Mouse (Mus musculus): Measurements from ENCODE around the gene Cpeb4. TPM values are rescaled to one million over a fixed set of nuclear protein-coding genes. Genes with fewer than 3 reads are reported as not detected.
"Not testable (repeated sequence)": the region's sequence is repeated elsewhere in the genome, so short reads cannot be mapped to it uniquely, and the experiment has no call there.

The Cpeb4 gene
- polyA plus RNA-seq, 1 experiment from 2014 or later: 5.4 TPM

DNA sequence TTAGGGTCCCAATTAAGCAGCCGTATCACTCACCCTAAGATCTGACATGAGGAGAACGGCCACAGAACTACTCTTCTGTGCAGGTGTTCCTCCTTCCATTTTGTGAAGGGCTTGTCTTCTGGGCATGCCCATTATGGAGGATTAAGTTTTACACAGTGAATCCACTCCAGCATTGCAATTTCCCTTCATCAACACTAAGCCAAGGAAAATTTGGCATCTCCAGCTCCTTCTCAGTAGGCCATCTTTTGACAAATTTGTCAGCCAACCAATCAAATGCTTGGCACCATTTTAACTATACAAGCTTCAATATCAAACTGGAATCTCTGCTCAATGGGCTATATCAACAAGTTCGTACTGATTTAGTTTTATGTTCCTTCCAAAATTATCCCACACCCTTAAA lies 34.8 kb upstream of the Cpeb4 start:
- H3K36me3 ChIP-seq: no peaks in the 10 kb centered on the region
- no peak overlapping the region for H3K27ac ChIP-seq
- H3K4me1 ChIP-seq: peaks cover 34% of the 10 kb centered on the region
- WGBS: 87% methylated on average over 3 of the region's 3 CpGs
- no peak for DNase-seq (ENCODE audit: low spot score)
- H3K4me3 ChIP-seq: no peak overlapping the region
- no peaks in the 10 kb centered on the region for H3K27me3 ChIP-seq (ENCODE audit: insufficient read depth, poor library complexity, severe bottlenecking)
- no peaks in the 10 kb centered on the region for H3K9me3 ChIP-seq

DNA sequence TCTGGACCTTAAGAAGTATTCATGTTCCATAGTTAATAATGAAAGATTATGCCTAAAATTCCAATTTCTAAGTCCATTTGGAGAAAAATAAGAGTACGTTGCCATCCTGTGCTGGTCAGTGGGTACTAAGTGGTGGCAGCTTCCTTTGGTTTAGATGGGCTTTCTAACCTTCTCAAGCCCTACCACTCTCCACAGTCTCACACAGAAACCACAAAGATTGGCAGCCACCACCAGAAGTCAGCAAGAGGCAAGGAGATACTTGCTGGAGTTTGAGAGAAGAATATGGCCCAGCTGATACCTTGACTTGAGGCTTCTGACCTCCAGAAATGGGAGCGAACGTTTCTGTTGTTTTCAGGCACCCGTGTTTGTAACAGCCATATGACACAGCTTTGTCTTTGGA lies 34.3 kb upstream of the Cpeb4 start:
- H3K27ac ChIP-seq: no peak overlapping the region
- H3K27me3 ChIP-seq (ENCODE audit: insufficient read depth, poor library complexity, severe bottlenecking): no peaks in the 10 kb centered on the region
- no peaks in the 10 kb centered on the region for H3K36me3 ChIP-seq
- peaks cover 29% of the 10 kb centered on the region for H3K4me1 ChIP-seq
- H3K9me3 ChIP-seq: no peaks in the 10 kb centered on the region
- 95% methylated on average over 4 of the region's 4 CpGs for WGBS
- no peak for DNase-seq (ENCODE audit: low spot score)
- no peak overlapping the region for H3K4me3 ChIP-seq

DNA sequence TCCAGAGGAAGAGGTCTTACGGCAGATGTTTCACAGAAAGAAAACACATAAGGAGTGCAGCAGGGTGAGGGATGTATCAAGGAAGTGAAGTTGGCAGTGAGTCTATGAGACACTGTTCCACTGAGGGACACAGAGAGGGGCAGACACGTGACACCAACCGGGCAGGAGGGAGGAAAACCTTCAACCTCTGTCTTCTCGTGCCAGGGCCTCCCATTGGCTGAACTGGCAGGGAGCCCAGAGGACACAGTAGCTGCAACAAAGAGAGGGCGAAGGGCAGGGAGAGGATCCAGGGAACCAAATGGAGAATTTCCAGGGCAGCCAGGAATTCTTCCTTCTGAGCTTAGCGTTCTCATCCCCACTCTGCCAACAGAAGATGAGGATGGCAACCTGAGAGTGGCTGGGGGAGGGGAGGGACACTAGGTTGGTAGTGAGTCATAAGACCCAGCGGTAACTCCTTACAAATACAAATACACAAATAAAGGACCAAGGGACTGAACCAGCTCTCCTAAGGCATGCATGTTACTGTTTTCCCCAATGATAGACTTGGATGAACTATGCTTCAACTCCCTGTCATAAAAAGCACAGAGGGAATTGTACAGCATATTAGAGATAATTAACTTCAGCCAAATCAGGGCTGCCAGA lies 33.4 kb upstream of the Cpeb4 start:
- H3K4me3 ChIP-seq: no peak overlapping the region
- no peaks in the 10 kb centered on the region for H3K9me3 ChIP-seq
- H3K36me3 ChIP-seq: no peaks in the 10 kb centered on the region
- 55% methylated on average over 7 of the region's 7 CpGs for WGBS
- no peak for DNase-seq (ENCODE audit: low spot score)
- peak overlapping the region; percentile 63 for H3K27ac ChIP-seq
- no peaks in the 10 kb centered on the region for H3K27me3 ChIP-seq (ENCODE audit: insufficient read depth, poor library complexity, severe bottlenecking)
- peaks cover 29% of the 10 kb centered on the region for H3K4me1 ChIP-seq

DNA sequence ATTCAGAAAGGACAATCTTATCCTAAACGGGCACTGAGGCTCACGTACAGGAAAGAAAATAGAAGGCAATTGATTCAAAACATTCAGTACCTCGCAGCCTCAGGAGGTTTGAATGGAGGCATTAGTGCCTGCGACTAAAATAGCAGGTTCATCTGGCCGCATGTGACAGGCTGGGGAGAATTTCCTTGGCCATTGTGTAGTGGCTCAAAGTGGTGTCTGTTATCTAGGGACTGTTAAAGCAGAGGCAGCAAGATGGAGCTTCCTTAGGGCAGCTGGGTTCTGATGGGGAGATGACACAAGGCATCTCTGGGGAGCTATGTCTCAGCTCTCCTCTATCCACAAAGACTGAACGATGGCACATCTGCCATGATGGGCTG lies 32.9 kb upstream of the Cpeb4 start:
- H3K27me3 ChIP-seq (ENCODE audit: insufficient read depth, poor library complexity, severe bottlenecking): no peaks in the 10 kb centered on the region
- H3K9me3 ChIP-seq: no peaks in the 10 kb centered on the region
- WGBS: 35% methylated on average over 6 of the region's 6 CpGs
- no peaks in the 10 kb centered on the region for H3K36me3 ChIP-seq
- peak overlapping the region; percentile 63; the same call in 1 of the 2 replicates for H3K27ac ChIP-seq
- H3K4me1 ChIP-seq: peaks cover 30% of the 10 kb centered on the region
- H3K4me3 ChIP-seq: no peak overlapping the region
- no peak for DNase-seq (ENCODE audit: low spot score)

DNA sequence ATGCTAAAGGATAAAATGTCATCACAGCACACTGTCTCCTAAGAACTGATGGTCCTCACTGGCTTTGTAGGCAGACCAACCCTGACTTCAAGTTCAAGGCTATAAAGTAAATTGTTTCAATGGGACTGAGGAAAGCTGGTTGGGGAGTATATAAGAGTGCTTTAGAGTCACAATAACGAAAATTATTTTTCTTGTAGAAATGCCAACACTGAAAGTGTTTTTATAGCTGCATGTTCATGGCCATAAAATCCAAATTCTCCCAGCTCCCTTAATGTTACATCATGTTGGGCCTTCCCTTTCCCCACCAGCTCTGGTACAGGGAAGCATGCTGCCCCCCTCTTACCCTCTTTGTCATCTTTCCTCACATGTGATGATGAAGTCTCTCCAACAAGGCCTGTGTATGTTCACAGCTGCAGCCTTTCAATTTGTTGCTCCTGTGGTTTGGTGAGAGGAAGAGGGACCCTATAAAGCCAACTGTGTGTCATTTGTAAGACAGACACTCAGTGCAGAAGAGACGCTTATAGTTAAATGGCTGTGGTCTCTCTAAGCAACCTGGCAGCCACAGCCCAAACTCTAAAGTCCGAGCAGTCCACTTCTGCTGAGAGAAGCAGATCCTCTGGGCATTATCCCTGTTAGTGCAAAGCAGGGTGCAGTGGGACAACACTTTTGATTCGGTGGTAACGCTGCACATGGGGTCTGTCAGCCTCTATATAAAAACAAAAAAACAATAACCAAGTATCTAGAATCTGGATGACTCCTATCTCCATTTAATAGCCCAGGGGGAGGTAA lies 29.6 kb upstream of the Cpeb4 start:
- 88% methylated on average over 5 of the region's 5 CpGs for WGBS
- Histone ChIP-seq H3K4me1 (peaks cover 35% of the 10 kb centered on the region), H3K9me3 (no peaks in the 10 kb centered on the region), H3K27ac (peak overlapping the region; percentile 79; the same call in 1 of the 2 replicates), H3K36me3 (no peaks in the 10 kb centered on the region), H3K4me3 (no peak overlapping the region), H3K27me3 (ENCODE audit: insufficient read depth, poor library complexity, severe bottlenecking) (no peaks in the 10 kb centered on the region)
- DNase-seq (ENCODE audit: low spot score): no peak

DNA sequence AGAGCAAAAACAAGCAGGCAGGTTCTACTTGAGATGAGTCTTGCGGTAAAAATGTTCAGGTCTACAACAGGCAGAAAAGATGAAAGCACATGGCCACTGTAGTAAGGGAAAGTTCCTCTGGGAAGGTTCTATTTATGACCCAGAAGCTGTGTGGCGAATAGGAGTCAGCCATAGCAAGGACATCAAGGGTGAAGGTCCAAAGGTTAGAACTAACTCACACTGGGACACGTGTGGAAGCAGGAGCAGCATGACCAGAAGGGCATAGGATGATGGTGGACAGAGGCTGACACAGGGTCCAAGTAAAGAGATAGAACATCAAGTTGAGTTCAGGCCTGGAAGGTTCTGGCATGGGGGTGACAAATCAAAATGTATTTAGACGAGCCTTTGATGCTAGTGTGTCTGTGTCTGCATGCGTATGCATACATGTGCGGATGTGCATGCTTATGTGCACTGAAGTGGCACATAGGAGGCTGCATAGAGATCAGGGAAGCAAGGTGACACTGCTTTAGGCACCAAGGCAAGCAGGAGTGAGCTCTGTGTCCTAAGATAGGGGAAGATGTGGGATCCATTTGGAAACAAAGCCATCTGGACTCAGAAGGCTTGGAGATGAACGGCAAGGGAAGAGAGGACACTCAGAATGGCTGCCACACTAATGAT lies 28.7 kb upstream of the Cpeb4 start:
- no peak for DNase-seq (ENCODE audit: low spot score)
- Histone ChIP-seq H3K27me3 (ENCODE audit: insufficient read depth, poor library complexity, severe bottlenecking) (no peaks in the 10 kb centered on the region), H3K27ac (peak overlapping the region; percentile 79), H3K4me3 (no peak overlapping the region), H3K36me3 (no peaks in the 10 kb centered on the region), H3K4me1 (peaks cover 33% of the 10 kb centered on the region), H3K9me3 (no peaks in the 10 kb centered on the region)
- WGBS: 76% methylated on average over 7 of the region's 7 CpGs

DNA sequence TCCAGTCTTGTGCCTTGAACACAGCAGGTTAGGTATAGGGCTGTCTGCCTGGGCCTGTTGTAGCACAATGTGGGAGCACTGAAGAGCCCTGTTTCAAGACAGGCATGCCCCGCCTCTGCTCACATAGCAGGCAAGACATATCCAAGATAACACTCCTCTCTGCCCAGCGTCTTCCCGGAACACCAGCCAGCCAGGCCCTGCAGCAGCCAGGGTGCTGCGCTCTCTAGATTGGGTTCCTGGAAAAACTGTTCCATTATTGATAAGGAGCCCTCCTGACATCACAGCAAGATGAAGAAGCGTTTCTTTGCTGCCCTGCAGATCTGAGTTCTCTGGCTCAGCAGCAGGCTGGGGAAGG lies 28.2 kb upstream of the Cpeb4 start:
- 21% methylated on average over 5 of the region's 5 CpGs for WGBS
- peak overlapping the region; percentile 79 for H3K27ac ChIP-seq
- peaks cover 28% of the 10 kb centered on the region for H3K4me1 ChIP-seq
- H3K9me3 ChIP-seq: no peaks in the 10 kb centered on the region
- no peaks in the 10 kb centered on the region for H3K27me3 ChIP-seq (ENCODE audit: insufficient read depth, poor library complexity, severe bottlenecking)
- DNase-seq (ENCODE audit: low spot score): peak; percentile 96
- H3K36me3 ChIP-seq: no peaks in the 10 kb centered on the region
- H3K4me3 ChIP-seq: no peak overlapping the region

DNA sequence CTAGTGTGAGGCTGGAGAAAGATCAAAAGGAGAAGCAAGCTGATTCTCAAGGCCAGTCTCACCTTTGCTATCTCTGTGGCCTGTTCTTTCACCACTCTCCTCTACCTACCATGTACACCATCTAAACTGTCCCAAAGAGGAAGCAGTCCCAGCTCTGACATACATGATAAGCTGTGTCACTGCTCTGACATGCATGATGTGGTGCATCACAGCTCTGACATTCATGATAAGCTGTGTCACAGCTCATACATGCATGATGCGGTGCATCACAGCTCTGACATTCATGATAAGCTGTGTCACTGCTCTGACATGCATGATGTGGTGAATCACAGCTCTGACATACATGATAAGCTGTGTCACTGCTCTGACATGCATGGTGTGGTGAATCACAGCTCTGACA lies 26.9 kb upstream of the Cpeb4 start:
- H3K27me3 ChIP-seq (ENCODE audit: insufficient read depth, poor library complexity, severe bottlenecking); H3K4me3 ChIP-seq; DNase-seq (ENCODE audit: low spot score); H3K9me3 ChIP-seq; H3K36me3 ChIP-seq: not testable (repeated sequence)
- Histone ChIP-seq H3K27ac (peak overlapping the region; percentile 79; the same call in 1 of the 2 replicates), H3K4me1 (peaks cover 17% of the 10 kb centered on the region)
- WGBS: 91% methylated on average over 1 of the region's 1 CpGs

DNA sequence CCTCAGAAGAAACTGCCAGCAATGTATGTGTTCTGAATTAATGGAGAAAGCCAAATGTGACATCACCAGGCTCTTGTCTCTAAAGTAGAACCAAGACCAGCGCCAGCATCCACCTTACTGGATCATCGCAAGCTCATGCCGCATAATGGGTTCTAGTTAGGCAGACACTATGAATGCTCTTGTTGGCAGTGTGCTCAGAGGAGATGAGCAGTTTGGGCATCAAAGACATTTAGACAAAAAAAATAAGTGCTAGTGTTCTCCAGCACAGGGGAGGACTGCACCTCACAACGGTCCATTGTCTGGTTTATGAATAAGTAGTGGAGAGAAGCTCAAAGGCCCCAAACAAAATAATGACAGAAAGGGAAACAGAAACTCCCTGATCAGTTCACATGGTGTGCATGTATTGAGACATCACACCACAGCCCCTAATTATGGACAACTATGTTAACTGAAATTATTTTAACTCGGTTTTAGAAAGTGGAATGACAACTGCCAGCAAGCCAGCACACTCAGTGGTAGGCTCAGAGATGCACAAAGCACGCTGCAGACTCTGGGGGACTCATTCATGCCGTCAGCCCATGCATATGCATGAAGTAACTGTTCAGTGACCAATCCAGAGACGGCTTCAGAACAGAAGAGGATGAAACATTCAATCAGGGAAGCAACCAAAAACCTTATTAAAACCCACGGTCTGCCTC lies 25.1 kb upstream of the Cpeb4 start:
- H3K36me3 ChIP-seq: no peaks in the 10 kb centered on the region
- no peak overlapping the region; the same call in 1 of the 2 replicates for H3K27ac ChIP-seq
- WGBS: 76% methylated on average over 9 of the region's 9 CpGs
- no peak overlapping the region for H3K4me3 ChIP-seq
- DNase-seq (ENCODE audit: low spot score): no peak
- no peaks in the 10 kb centered on the region for H3K27me3 ChIP-seq (ENCODE audit: insufficient read depth, poor library complexity, severe bottlenecking)
- H3K9me3 ChIP-seq: no peaks in the 10 kb centered on the region
- H3K4me1 ChIP-seq: peaks cover 21% of the 10 kb centered on the region

DNA sequence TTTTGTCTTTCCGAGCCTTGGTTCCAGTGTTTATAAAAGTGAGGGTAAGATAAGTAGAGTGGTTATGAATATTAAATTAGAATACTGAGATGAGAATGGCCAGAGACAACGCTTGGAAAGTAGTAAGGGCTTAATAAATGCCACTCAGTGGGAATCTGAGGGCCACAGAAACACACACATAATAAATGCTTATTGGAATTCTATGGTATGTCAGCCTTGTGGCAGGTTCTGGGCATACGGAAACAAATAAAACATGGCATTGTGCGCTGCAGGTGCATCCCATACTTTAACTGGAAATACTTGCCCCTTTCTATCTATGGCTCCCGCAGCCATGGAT lies 24.6 kb upstream of the Cpeb4 start:
- Histone ChIP-seq H3K9me3 (no peaks in the 10 kb centered on the region), H3K27ac (no peak overlapping the region), H3K36me3 (no peaks in the 10 kb centered on the region), H3K4me3 (no peak overlapping the region), H3K4me1 (peaks cover 21% of the 10 kb centered on the region), H3K27me3 (ENCODE audit: insufficient read depth, poor library complexity, severe bottlenecking) (no peaks in the 10 kb centered on the region)
- DNase-seq (ENCODE audit: low spot score): no peak
- 93% methylated on average over 5 of the region's 5 CpGs for WGBS

DNA sequence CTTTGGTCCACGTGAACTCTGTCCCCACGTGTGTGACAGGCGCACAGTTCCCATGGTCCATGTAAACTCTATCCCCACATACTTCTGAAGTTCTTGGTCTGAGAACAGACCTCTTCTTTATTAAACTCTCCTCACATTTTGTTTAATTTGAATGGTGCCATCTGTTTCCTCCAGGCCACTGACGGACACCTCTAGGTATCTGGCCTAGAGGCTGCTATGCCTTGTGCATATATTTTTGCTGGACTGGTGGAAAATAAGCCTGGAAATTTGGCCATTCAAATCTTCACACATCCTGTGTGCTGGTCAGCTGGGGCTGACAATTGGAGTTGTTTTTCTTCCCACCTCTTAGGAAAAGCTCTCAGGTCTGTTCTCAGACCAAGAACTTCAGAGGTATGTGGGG lies 23.3 kb upstream of the Cpeb4 start:
- no peaks in the 10 kb centered on the region for H3K27me3 ChIP-seq (ENCODE audit: insufficient read depth, poor library complexity, severe bottlenecking)
- H3K9me3 ChIP-seq: no peaks in the 10 kb centered on the region
- no peak overlapping the region for H3K27ac ChIP-seq
- WGBS: 81% methylated on average over 4 of the region's 4 CpGs
- H3K4me1 ChIP-seq: peaks cover 12% of the 10 kb centered on the region
- DNase-seq (ENCODE audit: low spot score): no peak
- no peaks in the 10 kb centered on the region for H3K36me3 ChIP-seq
- no peak overlapping the region for H3K4me3 ChIP-seq

DNA sequence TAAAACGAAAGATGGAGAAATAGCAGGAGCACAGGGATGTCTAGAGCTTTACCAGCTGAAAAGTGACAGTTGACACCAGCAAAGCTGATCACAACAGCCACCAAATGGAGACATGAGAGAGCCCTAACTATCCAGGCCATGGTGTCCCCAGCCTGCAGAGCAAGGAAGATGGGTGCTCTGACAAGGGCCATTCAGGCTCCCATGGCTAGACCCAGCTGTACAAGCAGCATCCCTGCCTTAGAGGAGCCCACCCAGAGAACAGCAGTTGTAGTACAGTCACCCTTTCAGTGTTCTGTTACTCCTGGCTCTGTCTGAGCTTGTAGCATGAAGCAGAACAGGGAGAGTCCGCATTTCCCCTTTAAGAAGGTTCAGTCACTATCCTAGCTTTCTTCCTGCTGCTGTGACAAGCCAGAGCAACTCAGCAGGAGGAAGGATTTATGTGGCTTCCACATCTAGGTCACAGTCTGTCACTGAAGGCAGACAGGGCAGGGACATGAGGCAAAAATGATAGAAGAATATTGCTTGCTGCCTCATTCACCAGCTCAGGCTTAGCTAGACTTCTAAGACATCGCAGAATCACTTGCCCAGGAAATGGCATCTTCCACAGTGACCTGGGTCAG lies 21.7 kb upstream of the Cpeb4 start:
- DNase-seq (ENCODE audit: low spot score): peak; percentile 66
- peaks cover 4% of the 10 kb centered on the region; the same call in 1 of the 2 replicates for H3K4me1 ChIP-seq
- 80% methylated on average over 3 of the region's 3 CpGs for WGBS
- no peaks in the 10 kb centered on the region for H3K9me3 ChIP-seq
- H3K4me3 ChIP-seq: no peak overlapping the region
- no peak overlapping the region for H3K27ac ChIP-seq
- H3K36me3 ChIP-seq: no peaks in the 10 kb centered on the region
- no peaks in the 10 kb centered on the region for H3K27me3 ChIP-seq (ENCODE audit: insufficient read depth, poor library complexity, severe bottlenecking)

Data from heart, embryonic 10.5 days (tissue).